Mouse (Mus musculus) forebrain, embryonic 14.5 days (tissue): ENCODE measurements around the gene Rsbn1l. TPM values are rescaled to one million over a fixed set of nuclear protein-coding genes. Genes with fewer than 3 reads are reported as not detected.
A peak's percentile ranks its signal among the peaks of the same experiment; 100 is the strongest.

Source experiments
- ATAC-seq: fragments of 200-750 bp; cut with Nextera tagmentation; 2 replicates; pipeline ENCODE4 v1.8.0; 2017; ENCODE audit warnings: mild to moderate bottlenecking, moderate library complexity
- DNase-seq: peaks from one replicate; pipeline ENCODE4 v3.0.0-alpha.2; 2015; ENCODE audit warnings: low spot score
- H3K27ac ChIP-seq: fragments of 300-500 bp; sonication (generic); 2 replicates; pipeline ENCODE4 v1.5.1; 2014; ENCODE audit warnings: low read depth, mild to moderate bottlenecking, control low read depth, low read length, moderate library complexity
- H3K27me3 ChIP-seq: fragments of 300-500 bp; sonication (generic); replicated peaks from 2 replicates; pipeline ENCODE4 v1.6.1; 2014; ENCODE audit warnings: low read length, control low read depth, mixed read lengths; ENCODE audit not compliant: control insufficient read depth, insufficient read depth
- H3K36me3 ChIP-seq: fragments of 300-500 bp; sonication (generic); 2 replicates; pipeline ENCODE4 v1.6.1; 2014; ENCODE audit warnings: low read length, control low read depth; ENCODE audit not compliant: control insufficient read depth, insufficient read depth
- H3K4me1 ChIP-seq: fragments of 300-500 bp; sonication (generic); 2 replicates; pipeline ENCODE4 v1.6.1; 2014; ENCODE audit warnings: antibody characterized with exemption, low read length, control low read depth; ENCODE audit not compliant: control insufficient read depth, insufficient read depth
- H3K4me2 ChIP-seq: fragments of 300-500 bp; sonication (generic); 2 replicates; pipeline ENCODE4 v1.6.1; 2014; ENCODE audit warnings: mild to moderate bottlenecking, control low read depth, low read length
- H3K4me3 ChIP-seq: fragments of 300-500 bp; sonication (generic); 2 replicates; pipeline ENCODE4 v1.5.1; 2014; ENCODE audit warnings: low read depth, low read length, control low read depth
- H3K9ac ChIP-seq: fragments of 300-500 bp; sonication (generic); 2 replicates; pipeline ENCODE4 v1.6.1; 2014; ENCODE audit warnings: mild to moderate bottlenecking, low read length, control low read depth, moderate library complexity
- H3K9me3 ChIP-seq: fragments of 300-500 bp; sonication (generic); replicated peaks from 2 replicates; pipeline ENCODE4 v1.6.1; 2016; ENCODE audit warnings: low read length, control low read depth, mixed read lengths; ENCODE audit not compliant: control insufficient read depth
- WGBS: fragments of 180-500 bp; shearing (Covaris S2); extraction: QIAGEN DNeasy Blood & Tissue Kit; methylation state at CpG from one replicate; pipeline ENCODE4 v1.1.7; 2014; 5-methylcytosine and 5-hydroxymethylcytosine counted together
- polyA plus RNA-seq: library from polyadenylated mRNA; unstranded; fragments of >200 nt; fragmentation: Nextera tagmentation; extraction: Ambion mirVana; gene quantifications from 2 replicates; pipeline ENCODE4 v1.2.1, GENCODE M21; 2014

Rsbn1l gene
- polyA plus RNA-seq, 1 experiment from 2014 or later, result 5.3 TPM

- no peak overlapping the region for H3K9ac ChIP-seq
- no peaks in the 10 kb centered on the region for H3K4me1 ChIP-seq
- no peak for ATAC-seq
- H3K4me3 ChIP-seq, result no peak overlapping the region
- no peaks in the 10 kb centered on the region for H3K9me3 ChIP-seq
- H3K36me3 ChIP-seq, result no peaks in the 10 kb centered on the region
- 87% methylated on average over 6 of the region's 6 CpGs for WGBS
- no peak overlapping the region for H3K4me2 ChIP-seq
- DNase-seq, result no peak
- no peak overlapping the region for H3K27ac ChIP-seq
- no peaks in the 10 kb centered on the region for H3K27me3 ChIP-seq
These were observed 26.5 kb downstream of the Rsbn1l start for GRCm38 (mm10) chr5:20929669-20930151.

DNA sequence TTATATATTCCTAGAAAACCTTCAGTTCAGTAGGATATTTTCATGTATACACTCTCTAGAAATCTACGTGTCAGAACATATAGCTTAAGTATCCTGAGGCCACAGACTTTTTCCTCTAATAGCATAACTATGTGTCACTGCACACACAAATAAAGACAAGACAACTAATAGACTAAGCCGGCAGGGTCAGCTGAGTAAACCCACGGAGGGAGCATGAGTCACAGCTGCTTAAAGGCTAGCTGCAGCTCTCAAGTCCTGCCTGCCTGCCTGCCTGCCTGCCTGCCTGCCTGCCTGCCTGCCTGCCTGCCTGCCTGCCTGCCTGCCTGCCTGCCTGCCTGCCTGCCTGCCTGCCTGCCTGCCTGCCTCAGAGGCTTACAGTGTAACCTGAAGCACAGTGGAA lies 30.7 kb downstream of the Rsbn1l start:
- no peaks in the 10 kb centered on the region for H3K4me1 ChIP-seq
- H3K9me3 ChIP-seq, result no peaks in the 10 kb centered on the region
- 81% methylated on average over 3 of the region's 3 CpGs for WGBS
- ATAC-seq (no peak), DNase-seq (no peak)
- no peak overlapping the region for H3K4me2 ChIP-seq
- no peak overlapping the region for H3K4me3 ChIP-seq
- no peak overlapping the region for H3K27ac ChIP-seq
- no peaks in the 10 kb centered on the region for H3K27me3 ChIP-seq
- no peak overlapping the region for H3K9ac ChIP-seq
- no peaks in the 10 kb centered on the region for H3K36me3 ChIP-seq

DNA sequence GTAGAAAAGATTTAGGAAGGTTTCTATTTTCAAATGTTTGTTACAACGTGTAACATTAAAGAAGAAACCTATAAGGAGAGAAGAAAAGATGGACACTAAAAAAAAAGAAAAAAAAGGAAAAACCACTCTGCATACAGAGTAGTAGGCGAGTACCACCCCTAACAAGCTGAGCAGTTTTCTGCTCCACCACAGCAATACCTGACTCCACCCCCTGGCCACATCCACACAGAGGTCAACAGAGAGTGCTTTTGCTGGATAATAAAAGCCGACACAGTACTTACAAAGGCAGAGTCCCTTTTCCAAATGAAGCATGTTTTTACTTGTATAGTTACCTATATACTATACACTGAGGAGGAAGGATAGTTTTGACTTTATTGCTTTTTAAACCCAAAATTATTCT lies 31.6 kb downstream of the Rsbn1l start:
- Histone ChIP-seq H3K9me3 (no peaks in the 10 kb centered on the region), H3K36me3 (no peaks in the 10 kb centered on the region), H3K4me3 (no peak overlapping the region), H3K9ac (no peak overlapping the region), H3K4me1 (no peaks in the 10 kb centered on the region), H3K27me3 (no peaks in the 10 kb centered on the region), H3K4me2 (no peak overlapping the region), H3K27ac (no peak overlapping the region)
- 80% methylated on average over 3 of the region's 3 CpGs for WGBS
- no peak for DNase-seq
- ATAC-seq, result no peak

DNA sequence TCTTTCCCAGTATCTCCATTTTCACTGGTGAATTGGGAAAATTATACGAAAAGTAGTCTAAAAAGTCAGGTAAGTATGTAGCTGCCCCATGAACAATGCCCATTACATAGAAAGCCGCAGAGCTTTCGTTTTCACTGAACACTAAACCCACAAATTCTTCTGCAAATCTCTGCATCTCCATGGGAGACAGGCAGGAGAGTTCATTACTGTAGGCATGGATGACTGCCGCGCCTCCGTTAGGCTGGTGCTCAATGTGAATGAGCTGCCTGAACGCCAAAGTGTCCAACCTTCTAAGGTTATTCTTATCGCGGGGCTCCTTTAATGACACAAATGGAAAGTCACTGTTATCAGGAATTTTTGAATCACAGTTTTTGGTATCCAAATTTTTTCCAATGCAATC lies 36.6 kb downstream of the Rsbn1l start:
- Histone ChIP-seq H3K27ac (no peak overlapping the region), H3K4me3 (no peak overlapping the region), H3K9me3 (no peaks in the 10 kb centered on the region), H3K27me3 (no peaks in the 10 kb centered on the region), H3K9ac (no peak overlapping the region), H3K4me2 (no peak overlapping the region), H3K4me1 (no peaks in the 10 kb centered on the region), H3K36me3 (no peaks in the 10 kb centered on the region)
- ATAC-seq, result peak; percentile 58
- peak; percentile 55 for DNase-seq
- 48% methylated on average over 9 of the region's 9 CpGs for WGBS

GRCm38 (mm10) chr5:20918967-20919366 lies 37.2 kb downstream of the Rsbn1l start:
- Histone ChIP-seq H3K4me1 (no peaks in the 10 kb centered on the region), H3K9me3 (no peaks in the 10 kb centered on the region), H3K4me3 (no peak overlapping the region), H3K36me3 (no peaks in the 10 kb centered on the region), H3K9ac (no peak overlapping the region), H3K27ac (no peak overlapping the region), H3K4me2 (no peak overlapping the region), H3K27me3 (no peaks in the 10 kb centered on the region)
- WGBS, result 97% methylated on average over 4 of the region's 4 CpGs
- DNase-seq (no peak), ATAC-seq (no peak)

DNA sequence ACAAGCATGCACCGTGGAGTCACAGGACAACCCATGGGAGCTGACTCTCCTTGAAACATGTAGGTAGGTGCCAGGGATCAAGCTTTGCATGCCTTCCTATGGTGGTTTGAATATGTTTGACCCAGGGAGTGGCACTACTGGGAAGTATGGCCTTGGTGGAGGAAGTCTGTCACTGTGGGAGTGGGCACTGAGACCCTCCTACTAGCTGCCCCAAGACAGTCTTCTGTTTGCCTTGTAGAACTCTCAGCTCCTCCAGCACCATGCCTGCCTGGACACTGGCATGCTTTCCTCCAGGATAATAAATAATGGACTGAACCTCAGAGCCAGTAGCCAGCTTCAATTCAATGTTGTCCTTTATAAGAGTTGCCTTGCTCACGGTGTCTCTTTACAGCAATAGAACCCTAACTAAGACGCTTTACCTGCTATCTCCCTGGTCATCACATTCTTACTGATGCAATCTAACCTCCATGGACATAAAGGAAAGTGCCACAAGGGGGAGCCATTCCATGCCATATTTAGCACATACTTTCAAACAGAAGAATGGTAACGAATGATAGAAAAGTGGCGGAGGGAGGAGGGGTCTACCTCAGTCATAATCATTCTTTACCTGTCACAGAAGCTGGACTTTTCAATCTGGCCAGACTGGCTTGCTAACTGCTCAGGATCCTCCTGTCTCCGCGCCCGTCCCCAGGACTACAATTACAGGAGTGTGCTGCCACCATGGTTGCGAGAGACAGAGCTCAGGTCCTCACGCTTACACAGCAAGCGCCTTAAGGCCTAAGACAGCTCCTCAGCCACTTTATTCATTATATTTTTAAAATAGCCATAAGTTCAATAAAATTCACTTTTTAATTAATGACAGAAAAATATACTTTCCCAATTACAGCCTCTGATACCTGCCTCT lies 42.6 kb downstream of the Rsbn1l start:
- H3K36me3 ChIP-seq, result no peaks in the 10 kb centered on the region
- no peak overlapping the region for H3K9ac ChIP-seq
- H3K4me3 ChIP-seq, result no peak overlapping the region
- no peak overlapping the region for H3K27ac ChIP-seq
- DNase-seq (peak; percentile 76), ATAC-seq (peak; percentile 66; the same call in 1 of the 2 replicates)
- no peak overlapping the region for H3K4me2 ChIP-seq
- 77% methylated on average over 11 of the region's 11 CpGs for WGBS
- no peaks in the 10 kb centered on the region for H3K9me3 ChIP-seq
- H3K27me3 ChIP-seq, result no peaks in the 10 kb centered on the region
- H3K4me1 ChIP-seq, result no peaks in the 10 kb centered on the region

DNA sequence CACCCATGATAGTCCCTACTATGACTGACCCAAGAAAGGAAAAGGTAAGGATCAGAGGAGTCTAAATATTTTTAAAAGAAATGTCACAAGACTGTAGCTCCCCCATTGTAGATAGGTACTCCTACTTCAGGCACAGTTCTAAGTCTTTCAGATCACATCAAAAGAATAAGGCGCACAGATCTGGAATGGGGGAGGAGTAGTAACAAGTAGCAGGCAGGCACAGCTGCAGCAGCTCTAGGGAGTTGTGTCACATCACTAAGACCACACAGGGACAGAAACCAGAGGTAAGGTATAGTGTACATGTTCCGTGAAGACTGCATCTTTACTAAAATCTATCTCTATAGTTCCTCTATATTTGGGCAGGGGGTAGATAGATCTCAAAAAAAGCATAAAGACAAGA lies 44.5 kb downstream of the Rsbn1l start:
- Histone ChIP-seq H3K27me3 (no peaks in the 10 kb centered on the region), H3K4me3 (no peak overlapping the region), H3K9me3 (no peaks in the 10 kb centered on the region), H3K36me3 (no peaks in the 10 kb centered on the region; the same call in 1 of the 2 replicates), H3K4me2 (no peak overlapping the region), H3K27ac (no peak overlapping the region), H3K9ac (no peak overlapping the region), H3K4me1 (no peaks in the 10 kb centered on the region)
- WGBS, result 83% methylated on average over 2 of the region's 2 CpGs
- ATAC-seq (no peak), DNase-seq (no peak)

DNA sequence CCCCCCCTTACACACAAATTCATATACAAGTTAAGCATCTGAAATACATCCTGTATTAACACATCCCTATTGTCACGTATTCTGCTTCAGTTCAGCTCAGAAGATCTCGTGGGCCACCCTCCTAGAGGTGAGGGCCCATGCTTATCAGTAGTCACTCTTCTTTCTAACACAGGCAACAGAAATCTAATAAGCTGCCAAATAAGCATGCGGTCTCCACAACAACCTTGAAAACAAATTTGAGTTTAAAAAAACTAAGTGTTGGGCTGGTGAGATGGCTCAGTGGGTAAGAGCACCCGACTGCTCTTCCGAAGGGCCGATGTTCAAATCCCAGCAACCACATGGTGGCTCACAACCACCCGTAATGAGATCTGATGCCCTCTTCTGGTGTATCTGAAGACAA lies 50.0 kb downstream of the Rsbn1l start:
- Histone ChIP-seq H3K4me2 (no peak overlapping the region), H3K9me3 (no peaks in the 10 kb centered on the region), H3K27ac (no peak overlapping the region), H3K9ac (no peak overlapping the region), H3K36me3 (peaks cover 16% of the 10 kb centered on the region; the same call in 1 of the 2 replicates), H3K4me1 (no peaks in the 10 kb centered on the region), H3K4me3 (no peak overlapping the region), H3K27me3 (no peaks in the 10 kb centered on the region)
- DNase-seq, result no peak
- no peak for ATAC-seq
- 97% methylated on average over 7 of the region's 7 CpGs for WGBS

GRCm38 (mm10) chr5:20905437-20905836 lies 50.8 kb downstream of the Rsbn1l start:
- Histone ChIP-seq H3K36me3 (peaks cover 16% of the 10 kb centered on the region; the same call in 1 of the 2 replicates), H3K4me1 (no peaks in the 10 kb centered on the region), H3K4me3 (no peak overlapping the region), H3K9ac (no peak overlapping the region), H3K27me3 (no peaks in the 10 kb centered on the region), H3K9me3 (no peaks in the 10 kb centered on the region), H3K4me2 (no peak overlapping the region), H3K27ac (no peak overlapping the region)
- WGBS, result 98% methylated on average over 2 of the region's 2 CpGs
- no peak for DNase-seq
- no peak for ATAC-seq
